Comparison of ENCODE assay signal across 17 mouse cellular contexts in genomic region chr4:151415376-151415775, GRCm38 (mm10).
"Had no signal": no experiment of that assay in that cellular context is flagged by ENCODE, and none has a peak within 500 bp of the region (broad histone marks: within the 10 kb centered on the region; RNA-seq: fewer than 3 reads in every experiment).

No protein-coding gene starts in this region.

- DNase-seq: kidney, postnatal 10 days; layer of hippocampus, postnatal 36 days; left cerebral cortex, postnatal 4 days; lung, embryonic 14.5 days; right cerebral cortex, adult 18-20 months; right cerebral cortex, postnatal 14 days; right cerebral cortex, postnatal 4 days; thymus, adult 2 months; thymus, postnatal 14 days; thymus, postnatal 4 days had no signal

- ATAC-seq: lung, postnatal 0 days; midbrain, embryonic 13.5 days had no signal

- H3K9me3 ChIP-seq: kidney, embryonic 15.5 days; limb, embryonic 12.5 days; limb, embryonic 15.5 days; midbrain, embryonic 13.5 days had no signal

- H3K27me3 ChIP-seq: midbrain, embryonic 13.5 days had no signal

- H3K9ac ChIP-seq: kidney, embryonic 15.5 days; limb, embryonic 12.5 days; limb, embryonic 15.5 days; lung, embryonic 14.5 days; midbrain, embryonic 13.5 days had no signal

- H3K4me2 ChIP-seq: kidney, embryonic 15.5 days; limb, embryonic 12.5 days; limb, embryonic 15.5 days; lung, embryonic 14.5 days; midbrain, embryonic 13.5 days had no signal

- H3K27ac ChIP-seq: kidney, embryonic 15.5 days; limb, embryonic 12.5 days; limb, embryonic 15.5 days; macrophage; midbrain, embryonic 13.5 days; stomach, postnatal 0 days had no signal

- H3K36me3 ChIP-seq: kidney, embryonic 15.5 days; limb, embryonic 12.5 days; limb, embryonic 15.5 days; midbrain, embryonic 13.5 days had no signal

- H3K4me3 ChIP-seq: kidney, embryonic 15.5 days; limb, embryonic 12.5 days; limb, embryonic 15.5 days; midbrain, embryonic 13.5 days had no signal
